Mouse (Mus musculus): ENCODE data around the gene Cda. TPM values are rescaled to one million over a fixed set of nuclear protein-coding genes. Genes with fewer than 3 reads are reported as not detected.

Gene Cda
- polyA plus RNA-seq (2012; fragmentation: generic; extraction: Trizol): 10 to 100 TPM; 64.5 to 81.4 TPM

GRCm38 (mm10) chr4:138367641-138368497 is at the start of gene Cda:
Gene Cda, minus strand, starts transcription at chr4:138367992.

GRCm38 (mm10) chr4:138395971-138396645 is 28.3 kb upstream of the Cda start, which contains the start of gene Fam43b:
Gene Fam43b, minus strand, starts transcription at chr4:138396528.

GRCm38 (mm10) chr4:138326077-138326695 is 41.6 kb downstream of the Cda start, which contains the start of gene Pink1:
Gene Pink1, minus strand, starts transcription at chr4:138326307.

GRCm38 (mm10) chr4:138304340-138305104 is 63.3 kb downstream of the Cda start, which contains the start of gene Ddost:
Gene Ddost, plus strand, starts transcription at chr4:138304730.

Other genes starting within 250 kb of the Cda start
- gene Hp1bp3, start 151.7 kb downstream of the Cda start, polyA plus RNA-seq (2012; fragmentation: generic; extraction: Trizol): 10 to 100 TPM in 1 of 2 experiments, 1 to 10 TPM in 1; 9.9 to 69.8 TPM
- gene Sh2d5, start 117.6 kb downstream of the Cda start, polyA plus RNA-seq (2012; fragmentation: generic; extraction: Trizol): under 1 TPM; 0.06 to 0.35 TPM
- under 1 TPM; 0.04 to 0.37 TPM for gene Kif17, start 117.6 kb downstream of the Cda start, polyA plus RNA-seq (2012; fragmentation: generic; extraction: Trizol)
- 100 to 1,000 TPM; 147 to 257 TPM for gene Ddost, start 63.3 kb downstream of the Cda start, polyA plus RNA-seq (2012; fragmentation: generic; extraction: Trizol)
- 10 to 100 TPM; 19.0 to 74.3 TPM for gene Pink1, start 41.7 kb downstream of the Cda start, polyA plus RNA-seq (2012; fragmentation: generic; extraction: Trizol)
- not detected for gene Fam43b, start 28.5 kb upstream of the Cda start, polyA plus RNA-seq (2012; fragmentation: generic; extraction: Trizol)
- gene Mul1, start 66.7 kb upstream of the Cda start, polyA plus RNA-seq (2012; fragmentation: generic; extraction: Trizol): 10 to 100 TPM; 15.4 to 17.9 TPM
- under 1 TPM; 0.05 to 0.34 TPM for gene Camk2n1, start 86.3 kb upstream of the Cda start, polyA plus RNA-seq (2012; fragmentation: generic; extraction: Trizol)

Measured in C3H10T1/2 (cell line).